Mouse (Mus musculus) layer of hippocampus, adult 8-10 months (tissue): ENCODE measurements around the gene Pif1. TPM values are rescaled to one million over a fixed set of nuclear protein-coding genes. Genes with fewer than 3 reads are reported as not detected.
A peak's percentile ranks its signal among the peaks of the same experiment; 100 is the strongest.

Experiments
- DNase-seq, 2 experiments: peaks; one replicate each; pipeline ENCODE4 v3.0.0; 2022; ENCODE audit warnings: low spot score in 2 of 2
- total RNA-seq, 4 experiments: library from RNA; stranded (reverse); gene quantifications; 2 replicates each; pipeline ENCODE4 v1.2.4; 2022

The Pif1 gene
- total RNA-seq, 4 experiments from 2014 or later = 0.09 to 0.24 (median 0.16) TPM

GRCm38 (mm10) chr9:65592721-65593120, 5.8 kb downstream of the Pif1 start:
- DNase-seq = no peak

- no peak for DNase-seq
Observed at GRCm38 (mm10) chr9:65593596-65593995, 6.6 kb downstream of the Pif1 start.

GRCm38 (mm10) chr9:65598765-65599249, 11.8 kb downstream of the Pif1 start:
- peak in 1 of 2 experiments; percentile 41 for DNase-seq

- no peak for DNase-seq
Observed at GRCm38 (mm10) chr9:65600951-65601350, 14.0 kb downstream of the Pif1 start.

GRCm38 (mm10) chr9:65603401-65604102, 16.6 kb downstream of the Pif1 start:
- no peak for DNase-seq

GRCm38 (mm10) chr9:65605471-65606136, 18.6 kb downstream of the Pif1 start:
- peak; percentile 20 to 39 for DNase-seq

- no peak for DNase-seq
Observed at GRCm38 (mm10) chr9:65606321-65607109, 19.6 kb downstream of the Pif1 start.

GRCm38 (mm10) chr9:65607120-65607519, 20.2 kb downstream of the Pif1 start:
- DNase-seq = no peak

- no peak for DNase-seq
Observed at GRCm38 (mm10) chr9:65611969-65612486, 25.1 kb downstream of the Pif1 start.

- DNase-seq = no peak
Observed at GRCm38 (mm10) chr9:65613098-65613497, 26.1 kb downstream of the Pif1 start.

GRCm38 (mm10) chr9:65619311-65619710, 32.4 kb downstream of the Pif1 start:
- no peak for DNase-seq

GRCm38 (mm10) chr9:65621196-65621595, 34.2 kb downstream of the Pif1 start:
- DNase-seq = no peak

GRCm38 (mm10) chr9:65621666-65622065, 34.7 kb downstream of the Pif1 start:
- DNase-seq = no peak

GRCm38 (mm10) chr9:65622826-65623225, 35.9 kb downstream of the Pif1 start:
- no peak for DNase-seq

GRCm38 (mm10) chr9:65624266-65624665, 37.3 kb downstream of the Pif1 start:
- no peak for DNase-seq

- DNase-seq = no peak
Observed at GRCm38 (mm10) chr9:65629025-65629766, 42.2 kb downstream of the Pif1 start, which contains the start of gene Rbpms2. Rbpms2 (plus strand) TSS chr9:65629648.

GRCm38 (mm10) chr9:65629767-65630630, 43.0 kb downstream of the Pif1 start:
- no peak for DNase-seq

GRCm38 (mm10) chr9:65630631-65631353, 43.8 kb downstream of the Pif1 start:
- no peak for DNase-seq

- no peak for DNase-seq
Observed at GRCm38 (mm10) chr9:65631354-65632021, 44.5 kb downstream of the Pif1 start.
